Mouse (Mus musculus) midbrain, embryonic 11.5 days (tissue): ENCODE measurements around the gene Ndufaf3. TPM values are rescaled to one million over a fixed set of nuclear protein-coding genes. Genes with fewer than 3 reads are reported as not detected.

Experiments used
- ATAC-seq: fragments of 200-750 bp; cut with Nextera tagmentation; 2 replicates; pipeline ENCODE4 v1.8.0; 2017; ENCODE audit warnings: moderate TSS enrichment, moderate library complexity; ENCODE audit not compliant: low FRiP score
- DNase-seq: peaks from one replicate; pipeline ENCODE4 v3.0.0; 2015; ENCODE audit warnings: low spot score; ENCODE audit errors: missing footprints
- H3K27ac ChIP-seq: fragments of 300-500 bp; sonication (generic); 2 replicates; pipeline ENCODE4 v1.5.1; 2014; ENCODE audit warnings: low read depth, low read length
- H3K27me3 ChIP-seq: fragments of 300-500 bp; sonication (generic); 2 replicates; pipeline ENCODE4 v1.6.1; 2014; ENCODE audit warnings: mild to moderate bottlenecking, low read length, moderate library complexity, mixed read lengths; ENCODE audit not compliant: control insufficient read depth, insufficient read depth
- H3K36me3 ChIP-seq: fragments of 300-500 bp; sonication (generic); 2 replicates; pipeline ENCODE4 v1.6.1; 2014; ENCODE audit warnings: mild to moderate bottlenecking, low read length, moderate library complexity, mixed read lengths; ENCODE audit not compliant: control insufficient read depth, insufficient read depth
- H3K4me1 ChIP-seq: fragments of 300-500 bp; sonication (generic); 2 replicates; pipeline ENCODE4 v1.6.1; 2014; ENCODE audit warnings: low read length; ENCODE audit not compliant: control insufficient read depth, insufficient read depth
- H3K4me2 ChIP-seq: fragments of 300-500 bp; sonication (generic); 2 replicates; pipeline ENCODE4 v1.6.1; 2014; ENCODE audit warnings: mild to moderate bottlenecking, moderate library complexity
- H3K4me3 ChIP-seq: fragments of 300-500 bp; sonication (generic); 2 replicates; pipeline ENCODE4 v1.5.1; 2014; ENCODE audit warnings: low read depth, low read length
- H3K9ac ChIP-seq: fragments of 300-500 bp; sonication (generic); 2 replicates; pipeline ENCODE4 v1.6.1; 2014; ENCODE audit warnings: low read length
- H3K9me3 ChIP-seq: fragments of 300-500 bp; sonication (generic); 2 replicates; pipeline ENCODE4 v1.6.1; 2016; ENCODE audit warnings: low read length; ENCODE audit not compliant: control insufficient read depth
- WGBS: fragments of 180-500 bp; shearing (Covaris S2); extraction: QIAGEN DNeasy Blood & Tissue Kit; methylation state at CpG from one replicate; pipeline ENCODE4 v1.1.7; 2014; 5-methylcytosine and 5-hydroxymethylcytosine counted together
- polyA plus RNA-seq: library from polyadenylated mRNA; unstranded; fragments of >200 nt; fragmentation: Nextera tagmentation; extraction: Ambion mirVana; gene quantifications from 2 replicates; pipeline ENCODE4 v1.2.1, GENCODE M21; 2014

Gene Ndufaf3
- polyA plus RNA-seq, 1 experiment from 2014 or later: 51.7 TPM

- Histone ChIP-seq H3K9ac (no peak overlapping the region), H3K36me3 (peaks cover 36% of the 10 kb centered on the region), H3K27ac (no peak overlapping the region), H3K4me3 (no peak overlapping the region), H3K9me3 (no peaks in the 10 kb centered on the region), H3K4me2 (no peak overlapping the region), H3K4me1 (no peaks in the 10 kb centered on the region), H3K27me3 (no peaks in the 10 kb centered on the region)
- ATAC-seq: no peak
- no peak for DNase-seq
These were observed 26.4 kb downstream of the Ndufaf3 start for GRCm38 (mm10) chr9:108540846-108541245.

GRCm38 (mm10) chr9:108531496-108531895 lies 35.7 kb downstream of the Ndufaf3 start:
- WGBS: 95% methylated on average over 1 of the region's 1 CpGs

DNA sequence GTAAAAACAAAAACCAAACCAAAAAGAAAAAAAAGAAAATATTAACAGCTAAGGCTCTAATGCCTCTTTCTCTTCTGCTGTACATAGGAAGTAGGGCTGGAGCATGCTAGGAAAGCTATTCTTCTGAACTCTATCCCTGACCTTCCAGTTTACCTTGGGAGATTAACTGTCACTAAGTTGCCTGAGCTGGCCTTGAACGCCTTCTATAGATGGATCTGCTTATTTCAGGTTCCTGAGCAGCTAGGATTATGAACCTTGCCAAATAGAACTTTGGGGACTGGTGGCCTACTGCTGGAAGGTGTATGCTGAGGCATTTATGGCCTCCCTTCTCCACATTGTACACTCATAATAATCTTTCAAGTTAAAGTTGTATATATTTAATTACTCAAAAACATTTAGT lies 36.3 kb downstream of the Ndufaf3 start:
- H3K4me1 ChIP-seq: no peaks in the 10 kb centered on the region
- DNase-seq (peak; percentile 83), ATAC-seq (no peak)
- H3K27ac ChIP-seq: no peak overlapping the region
- H3K9ac ChIP-seq: no peak overlapping the region
- no peak overlapping the region for H3K4me2 ChIP-seq
- peaks cover 42% of the 10 kb centered on the region for H3K36me3 ChIP-seq
- H3K4me3 ChIP-seq: no peak overlapping the region
- WGBS: 92% methylated on average over 1 of the region's 1 CpGs
- no peaks in the 10 kb centered on the region for H3K9me3 ChIP-seq
- H3K27me3 ChIP-seq: no peaks in the 10 kb centered on the region

More at GRCm38 (mm10) chr9:108531496-108531895, 35.7 kb downstream of the Ndufaf3 start:
- no peaks in the 10 kb centered on the region for H3K4me1 ChIP-seq
- no peak overlapping the region for H3K27ac ChIP-seq
- DNase-seq (peak; percentile 53), ATAC-seq (no peak)
- no peaks in the 10 kb centered on the region for H3K9me3 ChIP-seq
- H3K36me3 ChIP-seq: peaks cover 42% of the 10 kb centered on the region
- H3K27me3 ChIP-seq: no peaks in the 10 kb centered on the region
- H3K4me3 ChIP-seq: no peak overlapping the region
- no peak overlapping the region for H3K9ac ChIP-seq
- H3K4me2 ChIP-seq: no peak overlapping the region

GRCm38 (mm10) chr9:108525400-108525799 lies 41.8 kb downstream of the Ndufaf3 start:
- DNase-seq (peak; percentile 69), ATAC-seq (no peak)
- no peak overlapping the region for H3K4me3 ChIP-seq
- WGBS: 82% methylated on average over 3 of the region's 3 CpGs
- H3K36me3 ChIP-seq: peaks cover 8% of the 10 kb centered on the region; the same call in 1 of the 2 replicates
- no peak overlapping the region for H3K4me2 ChIP-seq
- no peaks in the 10 kb centered on the region for H3K9me3 ChIP-seq
- H3K27me3 ChIP-seq: no peaks in the 10 kb centered on the region
- H3K4me1 ChIP-seq: no peaks in the 10 kb centered on the region
- no peak overlapping the region for H3K9ac ChIP-seq
- H3K27ac ChIP-seq: no peak overlapping the region

DNA sequence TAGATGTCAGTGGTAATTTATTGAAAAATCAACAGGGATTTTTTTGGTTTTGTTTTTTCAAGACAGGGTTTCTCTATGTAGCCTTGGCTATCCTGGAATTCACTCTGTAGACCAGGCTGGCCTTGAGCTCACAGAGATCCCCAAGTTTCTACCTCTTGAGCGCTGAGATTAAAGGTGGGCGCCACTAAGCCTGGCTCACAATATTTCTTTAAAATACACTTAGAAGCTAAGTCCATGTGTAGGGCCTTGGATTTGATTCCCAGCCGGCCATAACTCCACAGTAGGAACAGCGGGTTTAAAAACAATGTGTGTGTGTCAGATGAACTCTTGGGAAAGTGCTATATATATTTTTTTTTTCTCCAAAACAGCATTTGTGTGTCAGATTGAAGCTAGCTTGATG lies 43.9 kb downstream of the Ndufaf3 start:
- H3K4me3 ChIP-seq: no peak overlapping the region
- no peak overlapping the region for H3K4me2 ChIP-seq
- no peaks in the 10 kb centered on the region for H3K27me3 ChIP-seq
- H3K36me3 ChIP-seq: peaks cover 2% of the 10 kb centered on the region; the same call in 1 of the 2 replicates
- ATAC-seq (no peak), DNase-seq (peak; percentile 59)
- peaks cover 11% of the 10 kb centered on the region for H3K4me1 ChIP-seq
- WGBS: 96% methylated on average over 4 of the region's 4 CpGs
- no peaks in the 10 kb centered on the region for H3K9me3 ChIP-seq
- H3K27ac ChIP-seq: no peak overlapping the region
- H3K9ac ChIP-seq: no peak overlapping the region

- Histone ChIP-seq H3K4me1 (peaks cover 11% of the 10 kb centered on the region), H3K36me3 (no peaks in the 10 kb centered on the region), H3K9ac (no peak overlapping the region), H3K9me3 (no peaks in the 10 kb centered on the region), H3K4me3 (no peak overlapping the region), H3K4me2 (no peak overlapping the region), H3K27me3 (no peaks in the 10 kb centered on the region), H3K27ac (no peak overlapping the region)
- ATAC-seq: no peak
- 94% methylated on average over 2 of the region's 2 CpGs for WGBS
- peak; percentile 19 for DNase-seq
These were observed 45.6 kb downstream of the Ndufaf3 start for GRCm38 (mm10) chr9:108521604-108522003.

DNA sequence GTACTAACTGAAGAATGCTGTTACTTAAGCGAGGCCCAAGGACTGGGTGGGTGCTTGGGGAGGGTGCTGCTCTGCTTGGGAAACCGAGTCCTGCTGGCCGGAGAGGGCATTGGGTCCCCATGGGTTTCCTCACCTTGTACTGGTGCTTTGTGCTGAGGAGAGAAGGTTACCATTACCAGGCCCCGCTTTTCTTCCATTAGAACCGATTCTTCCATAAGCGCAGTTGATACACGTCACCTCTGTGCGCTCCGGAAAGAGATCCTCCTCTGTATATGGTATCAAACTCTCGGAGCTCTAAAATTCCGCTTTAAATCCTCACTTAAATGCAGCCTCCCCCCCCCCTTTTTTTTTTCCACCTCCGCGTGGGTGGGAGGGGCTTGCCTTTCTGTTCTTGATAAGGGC lies 49.3 kb downstream of the Ndufaf3 start:
- 0% methylated on average over 13 of the region's 13 CpGs for WGBS
- Histone ChIP-seq H3K4me3 (peak overlapping the region; percentile 93), H3K4me1 (peaks cover 16% of the 10 kb centered on the region), H3K9me3 (no peaks in the 10 kb centered on the region), H3K9ac (peak overlapping the region; percentile 97), H3K27ac (peak overlapping the region; percentile 99), H3K36me3 (peaks cover 11% of the 10 kb centered on the region), H3K4me2 (peak overlapping the region; percentile 53), H3K27me3 (no peaks in the 10 kb centered on the region)
- DNase-seq (peak; percentile 96), ATAC-seq (no peak)

- H3K4me2 ChIP-seq: peak overlapping the region; percentile 53
- peak overlapping the region; percentile 99 for H3K27ac ChIP-seq
- no peaks in the 10 kb centered on the region for H3K9me3 ChIP-seq
- peak overlapping the region; percentile 93 for H3K4me3 ChIP-seq
- ATAC-seq (peak; percentile 86), DNase-seq (peak; percentile 99)
- H3K9ac ChIP-seq: peak overlapping the region; percentile 97
- under 1% methylated on average over 61 of the region's 95 CpGs for whole genome bisulfite sequencing
- H3K27me3 ChIP-seq: no peaks in the 10 kb centered on the region
- H3K36me3 ChIP-seq: peaks cover 15% of the 10 kb centered on the region
- peaks cover 16% of the 10 kb centered on the region for H3K4me1 ChIP-seq
These were observed 49.8 kb downstream of the Ndufaf3 start for GRCm38 (mm10) chr9:108517253-108517930.

- peaks cover 15% of the 10 kb centered on the region for H3K36me3 ChIP-seq
- H3K27ac ChIP-seq: peak within 1 kb of the TSS; percentile 99
- no peaks in the 10 kb centered on the region for H3K9me3 ChIP-seq
- peak within 1 kb of the TSS; percentile 97 for H3K9ac ChIP-seq
- peak within 1 kb of the TSS; percentile 53 for H3K4me2 ChIP-seq
- DNase-seq (peak; percentile 99), ATAC-seq (peak; percentile 95)
- no peaks in the 10 kb centered on the region for H3K27me3 ChIP-seq
- 1% methylated on average over 55 of the region's 55 CpGs for WGBS
- H3K4me1 ChIP-seq: peaks cover 16% of the 10 kb centered on the region
- peak within 1 kb of the TSS; percentile 93 for H3K4me3 ChIP-seq
These were observed 50.6 kb downstream of the Ndufaf3 start, which contains the start of gene Qrich1 for GRCm38 (mm10) chr9:108516380-108517251. Qrich1 (plus strand) TSS chr9:108516806.
